ENCODE assay signal across 34 mouse cellular contexts in genomic region chr17:65193341-65193740, GRCm38 (mm10).
"Had no signal": no experiment of that assay in that cellular context is flagged by ENCODE, and none has a peak within 500 bp of the region (broad histone marks: within the 10 kb centered on the region; RNA-seq: fewer than 3 reads in every experiment).

No protein-coding gene starts in this region.

- H3K9me3 ChIP-seq: heart, embryonic 10.5 days; heart, embryonic 13.5 days; heart, embryonic 15.5 days; hindbrain, embryonic 10.5 days; hindbrain, embryonic 12.5 days; hindbrain, embryonic 13.5 days; hindbrain, embryonic 15.5 days; intestine, embryonic 15.5 days; kidney, embryonic 15.5 days had no signal

- H3K27ac ChIP-seq: heart, adult 2 months; heart, embryonic 13.5 days; heart, embryonic 15.5 days; hindbrain, embryonic 10.5 days; hindbrain, embryonic 12.5 days; hindbrain, embryonic 13.5 days; hindbrain, embryonic 14.5 days; hindbrain, embryonic 15.5 days; hindbrain, postnatal 0 days; intestine, embryonic 15.5 days; kidney, embryonic 15.5 days; kidney, postnatal 0 days; layer of hippocampus, adult 2 months had no signal

- H3K36me3 ChIP-seq: heart, embryonic 10.5 days; heart, embryonic 12.5 days; heart, embryonic 13.5 days; heart, embryonic 15.5 days; hindbrain, embryonic 10.5 days; hindbrain, embryonic 12.5 days; hindbrain, embryonic 13.5 days; hindbrain, embryonic 15.5 days; intestine, embryonic 15.5 days; kidney, embryonic 15.5 days had no signal

- H3K27me3 ChIP-seq: heart, embryonic 12.5 days; heart, embryonic 13.5 days; heart, embryonic 15.5 days; hindbrain, embryonic 12.5 days; hindbrain, embryonic 13.5 days; hindbrain, embryonic 15.5 days; intestine, embryonic 15.5 days; kidney, embryonic 15.5 days had no signal

- H3K4me2 ChIP-seq: heart, embryonic 11.5 days; heart, embryonic 12.5 days; heart, embryonic 13.5 days; heart, embryonic 15.5 days; hindbrain, embryonic 12.5 days; hindbrain, embryonic 13.5 days; hindbrain, embryonic 14.5 days; hindbrain, embryonic 15.5 days; intestine, embryonic 15.5 days; kidney, embryonic 15.5 days had no signal

- ATAC-seq: inflammation-experienced regulatory T-cells, adult 6 months; intestine, embryonic 15.5 days; intestine, embryonic 16.5 days; intestine, postnatal 0 days had no signal

- DNase-seq: heart, adult 2 months; heart, postnatal 10 days; heart, postnatal 14 days; heart, postnatal 36 days; heart, postnatal 4 days; kidney, adult 11 months; kidney, adult 18-20 months; kidney, adult 2 months; kidney, adult 8-10 months; kidney, adult 9 months; kidney, postnatal 10 days; kidney, postnatal 14 days; kidney, postnatal 25 days; kidney, postnatal 36 days; kidney, postnatal 4 days; layer of hippocampus, adult 9-11 months had no signal

- H3K4me3 ChIP-seq: heart, adult 2 months; heart, embryonic 10.5 days; heart, embryonic 12.5 days; heart, embryonic 13.5 days; heart, embryonic 15.5 days; hindbrain, embryonic 10.5 days; hindbrain, embryonic 12.5 days; hindbrain, embryonic 13.5 days; hindbrain, embryonic 15.5 days; intestine, embryonic 15.5 days; kidney, embryonic 15.5 days; layer of hippocampus, adult 2 months had no signal

- H3K9ac ChIP-seq: heart, embryonic 12.5 days; heart, embryonic 13.5 days; heart, embryonic 15.5 days; hindbrain, embryonic 12.5 days; hindbrain, embryonic 13.5 days; hindbrain, embryonic 14.5 days; hindbrain, embryonic 15.5 days; intestine, embryonic 15.5 days; kidney, embryonic 15.5 days had no signal
